Mouse (Mus musculus) hindlimb bud, embryonic 11.5 days (tissue): Measurements from ENCODE around the gene Kirrel2.

Experiments used
- DNase-seq: peaks from one replicate; pipeline ENCODE4 v3.0.0-alpha.2; 2012; ENCODE audit warnings: low read depth, low spot score; ENCODE audit errors: extremely low spot score

Gene Kirrel2

DNA sequence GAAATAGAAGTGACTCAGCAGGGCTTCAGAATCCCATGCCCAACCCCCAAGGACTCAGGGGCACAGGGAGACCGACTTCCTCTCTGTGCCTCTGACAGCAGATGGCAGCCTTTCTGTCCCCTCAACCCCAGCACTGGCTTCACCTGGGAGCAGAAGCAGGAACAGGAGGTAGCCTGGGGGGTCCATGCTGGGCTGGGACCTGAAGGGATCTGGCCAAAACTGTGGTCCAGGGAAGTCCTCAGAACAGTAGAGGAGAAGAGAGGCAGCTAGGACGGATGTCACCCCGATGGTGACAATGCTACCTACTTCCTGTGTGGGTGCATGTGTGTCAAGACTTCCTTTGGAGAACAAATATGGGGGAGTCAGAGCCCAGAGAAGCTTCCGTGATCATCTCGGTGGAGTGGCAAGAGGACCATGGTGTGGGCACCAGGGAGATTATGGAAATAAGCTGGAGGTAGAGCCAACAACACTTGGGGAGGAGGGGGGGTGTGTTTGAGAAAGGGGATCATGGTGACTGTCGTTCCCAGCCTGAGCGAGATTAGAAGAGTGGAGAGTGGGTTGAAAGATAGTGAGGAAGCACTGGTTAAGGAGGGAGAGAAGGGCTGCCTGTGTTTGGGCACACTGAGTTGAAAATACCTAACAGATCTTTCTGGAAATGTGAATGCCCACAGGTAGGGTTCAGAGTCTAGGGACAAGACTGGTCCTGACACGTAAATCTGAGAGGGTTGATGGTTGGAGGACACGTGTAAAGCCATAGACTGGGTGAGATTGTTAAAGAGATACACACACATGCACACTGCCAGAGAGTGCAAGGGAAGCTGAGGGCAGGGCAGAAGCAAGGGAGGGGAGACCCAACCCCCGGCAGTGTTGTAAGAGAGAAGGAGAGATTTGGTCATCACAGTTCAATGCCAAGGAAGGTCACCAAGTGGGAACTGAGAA is 37.7 kb downstream of the Kirrel2 start, which contains the start of gene Hcst:
TSS of gene Hcst (minus strand) at position 294 of the 939 bp plus-strand sequence.
- no peak for DNase-seq

DNA sequence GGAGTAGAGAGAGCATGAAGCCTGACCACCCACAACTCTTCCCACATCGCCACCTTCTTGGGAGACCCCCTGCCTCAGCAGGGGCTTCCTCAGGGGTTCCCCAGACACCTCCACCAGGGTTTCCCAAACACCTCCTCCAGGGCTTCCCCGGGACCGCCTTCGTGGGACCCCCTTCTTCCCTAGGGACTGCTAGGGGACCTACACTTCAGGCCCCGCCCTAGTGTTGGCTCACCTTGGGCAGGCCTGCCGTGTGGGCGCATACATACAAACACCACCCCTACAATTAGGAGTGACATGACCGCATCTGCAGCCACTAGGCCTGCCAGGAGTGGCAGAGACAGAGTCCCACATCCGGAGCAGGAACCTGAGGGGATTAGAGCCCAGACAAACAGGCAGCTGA is 39.6 kb downstream of the Kirrel2 start:
- no peak for DNase-seq

DNA sequence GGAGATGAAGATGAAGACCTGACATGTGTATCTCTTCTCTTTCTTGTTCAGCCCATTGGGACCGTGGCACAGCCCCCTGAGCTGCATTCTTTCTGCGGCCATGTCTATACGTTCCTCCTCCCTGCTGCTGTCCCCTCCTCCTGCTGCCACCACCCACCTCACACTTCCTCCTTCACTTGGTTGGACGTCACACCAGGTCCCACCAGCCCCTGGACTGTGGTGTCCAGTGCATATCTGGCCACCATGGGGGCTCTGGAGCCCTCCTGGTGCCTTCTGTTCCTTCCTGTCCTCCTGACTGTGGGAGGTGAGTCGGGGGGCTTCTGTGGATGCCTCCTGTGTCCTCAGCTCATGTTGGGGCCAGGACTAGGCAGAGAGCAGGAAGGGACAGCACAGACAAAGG is 43.9 kb downstream of the Kirrel2 start, which contains the start of gene Tyrobp:
TSS of gene Tyrobp (plus strand) at position 165 of the 400 bp plus-strand sequence.
- no peak for DNase-seq

DNA sequence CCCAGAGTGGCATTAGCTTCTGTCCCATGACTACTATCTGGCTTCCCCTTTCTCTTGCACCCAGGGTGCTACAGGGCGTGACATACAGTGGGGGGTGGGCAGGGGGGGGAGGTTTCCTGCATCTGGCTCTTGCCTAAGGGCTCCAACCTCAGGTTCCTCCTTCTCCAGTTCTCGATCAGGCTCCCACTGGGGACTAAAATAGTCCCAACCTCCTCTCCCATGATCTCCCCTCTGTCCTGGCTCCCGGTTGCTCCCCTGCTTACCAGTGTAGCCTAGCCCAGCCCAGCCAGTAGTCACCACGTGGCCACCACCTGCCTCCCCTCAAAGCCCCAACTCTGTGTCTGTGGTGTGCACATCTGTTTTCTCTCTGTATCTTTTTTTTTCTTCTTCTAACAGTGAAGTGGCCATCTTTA is 44.7 kb downstream of the Kirrel2 start:
- DNase-seq: no peak

DNA sequence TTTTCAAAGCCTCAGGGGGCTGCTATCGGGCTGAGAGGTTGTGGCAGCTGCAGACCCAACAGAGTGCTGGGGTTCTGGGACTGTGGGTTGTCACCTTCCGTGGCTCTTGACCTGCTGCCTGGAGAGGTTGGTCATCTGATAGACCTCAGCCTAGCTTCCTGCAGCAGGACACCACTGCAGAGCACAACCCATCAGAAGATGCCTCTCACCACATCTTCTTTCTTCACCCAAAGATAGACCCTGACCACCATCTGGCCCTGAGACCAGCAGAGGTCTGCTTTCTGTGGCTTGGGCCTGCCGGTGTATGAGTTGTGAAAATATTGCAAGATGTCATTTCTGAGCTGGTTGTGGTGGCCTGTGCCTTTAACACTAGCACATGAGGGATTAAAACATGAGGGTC is 46.5 kb downstream of the Kirrel2 start:
- no peak for DNase-seq

DNA sequence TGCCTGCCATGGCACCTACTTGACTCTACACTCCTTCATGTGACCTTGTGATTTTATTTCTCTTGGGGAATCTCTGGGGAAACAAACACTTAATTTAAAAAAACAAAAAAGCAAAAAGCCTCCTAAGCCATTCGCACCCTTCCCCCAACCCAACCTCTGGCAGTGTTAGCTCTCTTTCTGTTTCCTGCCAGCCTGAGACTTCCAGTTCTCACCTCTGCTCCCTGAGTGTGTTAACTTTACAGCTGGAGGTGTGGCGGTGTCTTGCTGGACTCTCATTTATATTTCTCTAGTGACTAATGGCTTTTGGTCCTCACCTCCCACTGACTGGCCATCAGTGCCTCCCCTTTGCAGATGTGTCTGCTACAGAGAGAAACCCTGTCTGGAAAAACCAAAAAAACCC is 47.7 kb downstream of the Kirrel2 start:
- DNase-seq: no peak

DNA sequence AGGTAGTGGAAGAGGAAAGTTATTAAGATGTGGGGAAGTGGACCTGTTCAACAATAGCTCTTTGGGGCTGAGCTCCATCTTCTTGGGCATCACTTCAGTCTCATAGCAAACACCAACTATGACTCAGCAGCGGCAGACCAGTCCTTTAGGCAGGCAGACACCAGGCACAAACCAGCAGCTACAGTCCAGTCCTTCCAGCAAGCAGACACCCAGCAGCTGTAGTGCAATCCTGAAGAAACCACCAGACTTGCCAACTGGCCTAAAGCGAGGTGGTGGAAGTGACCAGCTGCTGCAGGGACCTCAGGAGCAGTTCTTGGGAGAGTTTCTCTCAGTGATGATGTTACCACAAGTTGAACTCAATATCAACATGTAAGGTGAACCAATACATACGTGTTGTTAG is 48.9 kb downstream of the Kirrel2 start:
- DNase-seq: no peak

DNA sequence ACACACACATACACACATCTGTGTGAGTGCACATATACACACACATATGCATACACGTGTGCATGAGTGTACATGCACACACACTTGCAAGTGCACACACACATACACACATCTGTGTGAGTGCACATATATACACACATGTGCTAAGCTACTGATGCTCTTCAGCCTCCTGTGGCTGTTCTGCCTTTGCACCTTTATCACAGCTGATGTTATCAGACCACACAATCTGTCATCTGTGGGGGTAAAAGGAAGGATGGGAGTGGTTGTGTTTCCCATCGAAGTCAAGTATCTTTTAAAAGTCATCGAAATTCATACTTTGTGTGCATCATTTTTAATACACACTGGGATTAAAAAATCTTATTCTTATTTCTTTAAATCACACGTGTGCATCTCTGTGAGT is 55.1 kb downstream of the Kirrel2 start:
- no peak for DNase-seq

DNA sequence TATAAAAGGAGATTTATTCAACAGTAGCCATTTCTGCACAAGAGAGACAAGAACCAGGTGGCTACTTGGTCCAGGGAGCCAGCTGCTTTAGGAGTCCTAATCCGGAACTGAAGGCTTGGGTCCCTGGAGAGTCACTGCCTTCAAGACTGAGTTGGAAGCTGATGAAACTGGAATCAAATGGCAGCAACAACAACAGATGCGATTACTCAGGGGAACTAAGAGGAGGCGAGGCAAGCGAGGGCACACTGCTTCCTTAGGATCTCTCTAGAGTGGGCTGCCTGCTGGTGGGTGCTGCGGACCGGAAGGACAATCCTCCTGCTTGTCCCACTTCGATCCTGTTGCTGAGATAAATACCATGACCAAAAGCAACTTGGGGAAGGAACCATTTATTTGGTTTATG is 57.8 kb downstream of the Kirrel2 start:
- DNase-seq: no peak
